Mouse (Mus musculus) liver, adult 2 months (tissue): ENCODE measurements around the gene Hoxc9.

ENCODE experiments used
- CTCF ChIP-seq: fragments of 200-500 bp; IDR thresholded peaks from 2 replicates; pipeline ENCODE4 v1.5.1; 2011; ENCODE audit warnings: low read depth, low read length, control low read depth
- POLR2A ChIP-seq: fragments of 200-500 bp; IDR thresholded peaks from 2 replicates; pipeline ENCODE4 v1.6.1; 2011; ENCODE audit warnings: low read length, control low read depth; ENCODE audit not compliant: insufficient read depth; ENCODE audit errors: extremely low read depth

GRCm38 (mm10) chr15:102943468-102943813, 32.8 kb upstream of the Hoxc9 start:
- no peak for TF ChIP-seq CTCF
- TF ChIP-seq POLR2A, result no peak
